Mouse (Mus musculus): ENCODE measurements around the gene Timeless. TPM values are rescaled to one million over a fixed set of nuclear protein-coding genes. Genes with fewer than 3 reads are reported as not detected.

The Timeless gene
- 14.8 TPM for polyA plus RNA-seq (2014; fragmentation: Illumina TruSeq; extraction: RNeasy Lipid Tissue Mini Kit (QIAGEN cat#74804); ENCODE audit: low read depth, low replicate concordance)

GRCm38 (mm10) chr10:128231697-128232419, at the start of gene Timeless:
Gene Timeless (plus strand): TSS chr10:128232065.

GRCm38 (mm10) chr10:128194024-128194550, 37.8 kb upstream of the Timeless start, which contains the start of gene Gls2:
Gene Gls2 (plus strand): TSS chr10:128194457.

GRCm38 (mm10) chr10:128211390-128212108, 20.3 kb upstream of the Timeless start, which contains the start of gene Spryd4:
Gene Spryd4 (minus strand): TSS chr10:128211807.

GRCm38 (mm10) chr10:128225538-128225937, 6.3 kb upstream of the Timeless start, which contains the start of gene Mip:
Gene Mip (plus strand): TSS chr10:128225838.

GRCm38 (mm10) chr10:128253677-128254255, 21.9 kb downstream of the Timeless start, which contains the start of gene Apon:
Gene Apon (plus strand): TSS chr10:128254096.

GRCm38 (mm10) chr10:128268371-128268770, 36.5 kb downstream of the Timeless start, which contains the start of gene Apof:
Gene Apof (plus strand): TSS chr10:128268671.

GRCm38 (mm10) chr10:128270287-128270841, 38.5 kb downstream of the Timeless start, which contains the start of gene Stat2:
Gene Stat2 (plus strand): TSS chr10:128270559.

GRCm38 (mm10) chr10:128298702-128299171, 66.9 kb downstream of the Timeless start, which contains the start of gene Il23a:
Gene Il23a (minus strand): TSS chr10:128298752.

Other genes with a start within 250 kb of the Timeless start
- not detected for gene Hsd17b6, start 224.5 kb upstream of the Timeless start, polyA plus RNA-seq (2014; fragmentation: Illumina TruSeq; extraction: RNeasy Lipid Tissue Mini Kit (QIAGEN cat#74804); ENCODE audit: low read depth, low replicate concordance)
- 3.7 TPM for gene Prim1, start 216.9 kb upstream of the Timeless start, polyA plus RNA-seq (2014; fragmentation: Illumina TruSeq; extraction: RNeasy Lipid Tissue Mini Kit (QIAGEN cat#74804); ENCODE audit: low read depth, low replicate concordance)
- 662 TPM for gene Naca, start 196.5 kb upstream of the Timeless start, polyA plus RNA-seq (2014; fragmentation: Illumina TruSeq; extraction: RNeasy Lipid Tissue Mini Kit (QIAGEN cat#74804); ENCODE audit: low read depth, low replicate concordance)
- 93.0 TPM for gene Ptges3, start 173.1 kb upstream of the Timeless start, polyA plus RNA-seq (2014; fragmentation: Illumina TruSeq; extraction: RNeasy Lipid Tissue Mini Kit (QIAGEN cat#74804); ENCODE audit: low read depth, low replicate concordance)
- 7,621 TPM for gene Atp5b, start 148.8 kb upstream of the Timeless start, polyA plus RNA-seq (2014; fragmentation: Illumina TruSeq; extraction: RNeasy Lipid Tissue Mini Kit (QIAGEN cat#74804); ENCODE audit: low read depth, low replicate concordance)
- gene Baz2a, start 140.5 kb upstream of the Timeless start, polyA plus RNA-seq (2014; fragmentation: Illumina TruSeq; extraction: RNeasy Lipid Tissue Mini Kit (QIAGEN cat#74804); ENCODE audit: low read depth, low replicate concordance) = 18.2 TPM
- gene Rbms2, start 51.8 kb upstream of the Timeless start, polyA plus RNA-seq (2014; fragmentation: Illumina TruSeq; extraction: RNeasy Lipid Tissue Mini Kit (QIAGEN cat#74804); ENCODE audit: low read depth, low replicate concordance) = 72.7 TPM
- 1.4 TPM for gene Gls2, start 37.6 kb upstream of the Timeless start, polyA plus RNA-seq (2014; fragmentation: Illumina TruSeq; extraction: RNeasy Lipid Tissue Mini Kit (QIAGEN cat#74804); ENCODE audit: low read depth, low replicate concordance)
- 36.7 TPM for gene Spryd4, start 20.3 kb upstream of the Timeless start, polyA plus RNA-seq (2014; fragmentation: Illumina TruSeq; extraction: RNeasy Lipid Tissue Mini Kit (QIAGEN cat#74804); ENCODE audit: low read depth, low replicate concordance)
- gene Mip, start 6.2 kb upstream of the Timeless start, polyA plus RNA-seq (2014; fragmentation: Illumina TruSeq; extraction: RNeasy Lipid Tissue Mini Kit (QIAGEN cat#74804); ENCODE audit: low read depth, low replicate concordance) = not detected
- not detected for gene Apon, start 22.0 kb downstream of the Timeless start, polyA plus RNA-seq (2014; fragmentation: Illumina TruSeq; extraction: RNeasy Lipid Tissue Mini Kit (QIAGEN cat#74804); ENCODE audit: low read depth, low replicate concordance)
- gene Apof, start 36.6 kb downstream of the Timeless start, polyA plus RNA-seq (2014; fragmentation: Illumina TruSeq; extraction: RNeasy Lipid Tissue Mini Kit (QIAGEN cat#74804); ENCODE audit: low read depth, low replicate concordance) = 0.73 TPM
- gene Stat2, start 38.5 kb downstream of the Timeless start, polyA plus RNA-seq (2014; fragmentation: Illumina TruSeq; extraction: RNeasy Lipid Tissue Mini Kit (QIAGEN cat#74804); ENCODE audit: low read depth, low replicate concordance) = 13.2 TPM
- gene Il23a, start 66.7 kb downstream of the Timeless start, polyA plus RNA-seq (2014; fragmentation: Illumina TruSeq; extraction: RNeasy Lipid Tissue Mini Kit (QIAGEN cat#74804); ENCODE audit: low read depth, low replicate concordance) = not detected
- 14.4 TPM for gene Pan2, start 71.3 kb downstream of the Timeless start, polyA plus RNA-seq (2014; fragmentation: Illumina TruSeq; extraction: RNeasy Lipid Tissue Mini Kit (QIAGEN cat#74804); ENCODE audit: low read depth, low replicate concordance)
- 64.0 TPM for gene Cnpy2, start 90.4 kb downstream of the Timeless start, polyA plus RNA-seq (2014; fragmentation: Illumina TruSeq; extraction: RNeasy Lipid Tissue Mini Kit (QIAGEN cat#74804); ENCODE audit: low read depth, low replicate concordance)
- gene Cs, start 105.7 kb downstream of the Timeless start, polyA plus RNA-seq (2014; fragmentation: Illumina TruSeq; extraction: RNeasy Lipid Tissue Mini Kit (QIAGEN cat#74804); ENCODE audit: low read depth, low replicate concordance) = 1,135 TPM
- 389 TPM for gene Coq10a, start 136.9 kb downstream of the Timeless start, polyA plus RNA-seq (2014; fragmentation: Illumina TruSeq; extraction: RNeasy Lipid Tissue Mini Kit (QIAGEN cat#74804); ENCODE audit: low read depth, low replicate concordance)
- 30.7 TPM for gene Ankrd52, start 145.1 kb downstream of the Timeless start, polyA plus RNA-seq (2014; fragmentation: Illumina TruSeq; extraction: RNeasy Lipid Tissue Mini Kit (QIAGEN cat#74804); ENCODE audit: low read depth, low replicate concordance)
- gene Slc39a5, start 169.2 kb downstream of the Timeless start, polyA plus RNA-seq (2014; fragmentation: Illumina TruSeq; extraction: RNeasy Lipid Tissue Mini Kit (QIAGEN cat#74804); ENCODE audit: low read depth, low replicate concordance) = not detected
- gene Nabp2, start 179.4 kb downstream of the Timeless start, polyA plus RNA-seq (2014; fragmentation: Illumina TruSeq; extraction: RNeasy Lipid Tissue Mini Kit (QIAGEN cat#74804); ENCODE audit: low read depth, low replicate concordance) = 46.9 TPM
- 15.0 TPM for gene Rnf41, start 179.6 kb downstream of the Timeless start, polyA plus RNA-seq (2014; fragmentation: Illumina TruSeq; extraction: RNeasy Lipid Tissue Mini Kit (QIAGEN cat#74804); ENCODE audit: low read depth, low replicate concordance)
- gene Smarcc2, start 227.2 kb downstream of the Timeless start, polyA plus RNA-seq (2014; fragmentation: Illumina TruSeq; extraction: RNeasy Lipid Tissue Mini Kit (QIAGEN cat#74804); ENCODE audit: low read depth, low replicate concordance) = 56.7 TPM

Data from heart, adult 10 weeks (tissue).